Mouse (Mus musculus): Measurements from ENCODE around the gene Rhbdd3. TPM values are rescaled to one million over a fixed set of nuclear protein-coding genes. Genes with fewer than 3 reads are reported as not detected.

Rhbdd3 gene
- polyA plus RNA-seq, 1 experiment from 2014 or later = 19.6 TPM

DNA sequence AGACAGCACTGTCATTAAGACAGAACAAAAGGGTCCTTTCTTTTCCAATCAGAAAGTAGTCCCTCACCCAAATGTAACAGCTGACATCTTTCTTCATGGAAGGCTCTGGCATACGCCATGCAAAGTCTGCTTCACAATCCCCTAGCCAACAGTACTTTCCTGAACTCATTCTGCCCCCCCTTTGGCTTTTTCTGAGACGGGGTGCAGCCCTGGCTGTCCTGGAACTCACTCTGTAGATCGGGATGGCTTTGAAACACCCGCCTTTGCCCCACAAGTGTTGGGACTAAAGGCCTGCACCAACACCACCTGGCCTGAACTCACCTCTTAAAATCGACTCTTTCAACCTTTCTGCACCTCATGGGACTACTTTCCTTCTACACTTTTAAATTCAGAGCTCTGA is 2.8 kb upstream of the Rhbdd3 start:
- no peaks in the 10 kb centered on the region; the same call in 1 of the 2 replicates for H3K4me1 ChIP-seq (replicated peaks; ENCODE audit: control insufficient read depth, insufficient read depth)
- WGBS = 69% methylated on average over 5 of the region's 5 CpGs
- no peak overlapping the region for H3K9ac ChIP-seq (ENCODE audit: low read length)
- ATAC-seq (ENCODE audit: low FRiP score, low TSS enrichment) = no peak
- H3K27ac ChIP-seq (replicated peaks) = no peak overlapping the region
- H3K36me3 ChIP-seq (ENCODE audit: control insufficient read depth, insufficient read depth, low read length) = peaks cover 8% of the 10 kb centered on the region; the same call in 1 of the 2 replicates
- H3K27me3 ChIP-seq (ENCODE audit: control insufficient read depth, insufficient read depth, low read length) = no peaks in the 10 kb centered on the region
- no peaks in the 10 kb centered on the region for H3K9me3 ChIP-seq (ENCODE audit: control insufficient read depth, low read length)
- TF ChIP-seq EP300 (optimal IDR thresholded peaks at IDR 0.05) = no peak
- no peak for TF ChIP-seq CTCF (IDR thresholded peaks at IDR 0.05; ENCODE audit: low read depth)
- no peak overlapping the region for H3K4me3 ChIP-seq (ENCODE audit: low read depth, low read length)
- no peak overlapping the region for H3K4me2 ChIP-seq (replicated peaks; ENCODE audit: low read depth)
- DNase-seq (ENCODE audit: low spot score) = no peak

DNA sequence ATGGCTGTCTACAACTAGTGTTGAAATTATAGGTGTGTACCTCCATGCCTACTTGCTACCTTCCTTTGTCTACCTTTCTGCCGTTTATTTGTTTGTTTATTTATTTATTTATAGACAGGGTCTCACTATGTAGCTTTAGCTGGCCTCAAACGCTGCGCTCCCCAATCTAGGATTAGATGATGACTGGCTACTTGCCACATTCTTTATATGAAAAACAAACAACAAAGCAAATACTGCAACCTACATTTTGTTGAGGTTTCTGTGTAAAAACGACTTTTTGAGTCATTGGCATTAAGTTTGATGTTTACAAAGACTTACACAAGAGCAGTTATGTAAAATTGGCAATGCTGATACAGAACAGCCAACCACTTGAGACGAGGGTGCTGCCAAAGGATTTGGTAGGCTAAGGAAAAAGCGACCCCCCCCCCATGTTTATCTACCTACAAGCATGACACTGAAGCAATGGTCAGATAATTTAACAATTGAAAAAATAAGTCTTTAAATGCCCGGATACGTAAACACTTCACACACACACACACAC is 2.2 kb upstream of the Rhbdd3 start:
- Histone ChIP-seq H3K27me3 (ENCODE audit: control insufficient read depth, insufficient read depth, low read length) (no peaks in the 10 kb centered on the region), H3K9ac (ENCODE audit: low read length) (0 out of 2 replicates have a peak overlapping the region, but pooled peaks have one; percentile 98), H3K4me2 (replicated peaks; ENCODE audit: low read depth) (peak overlapping the region; percentile 80), H3K9me3 (ENCODE audit: control insufficient read depth, low read length) (no peaks in the 10 kb centered on the region), H3K27ac (replicated peaks) (no peak overlapping the region), H3K36me3 (ENCODE audit: control insufficient read depth, insufficient read depth, low read length) (peaks cover 8% of the 10 kb centered on the region; the same call in 1 of the 2 replicates), H3K4me3 (ENCODE audit: low read depth, low read length) (0 out of 2 replicates have a peak overlapping the region, but pooled peaks have one; percentile 99), H3K4me1 (replicated peaks; ENCODE audit: control insufficient read depth, insufficient read depth) (no peaks in the 10 kb centered on the region; the same call in 1 of the 2 replicates)
- no peak for DNase-seq (ENCODE audit: low spot score)
- ATAC-seq (ENCODE audit: low FRiP score, low TSS enrichment) = no peak
- no peak for TF ChIP-seq CTCF (IDR thresholded peaks at IDR 0.05; ENCODE audit: low read depth)
- TF ChIP-seq EP300 (optimal IDR thresholded peaks at IDR 0.05) = no peak
- WGBS = 29% methylated on average over 8 of the region's 8 CpGs

DNA sequence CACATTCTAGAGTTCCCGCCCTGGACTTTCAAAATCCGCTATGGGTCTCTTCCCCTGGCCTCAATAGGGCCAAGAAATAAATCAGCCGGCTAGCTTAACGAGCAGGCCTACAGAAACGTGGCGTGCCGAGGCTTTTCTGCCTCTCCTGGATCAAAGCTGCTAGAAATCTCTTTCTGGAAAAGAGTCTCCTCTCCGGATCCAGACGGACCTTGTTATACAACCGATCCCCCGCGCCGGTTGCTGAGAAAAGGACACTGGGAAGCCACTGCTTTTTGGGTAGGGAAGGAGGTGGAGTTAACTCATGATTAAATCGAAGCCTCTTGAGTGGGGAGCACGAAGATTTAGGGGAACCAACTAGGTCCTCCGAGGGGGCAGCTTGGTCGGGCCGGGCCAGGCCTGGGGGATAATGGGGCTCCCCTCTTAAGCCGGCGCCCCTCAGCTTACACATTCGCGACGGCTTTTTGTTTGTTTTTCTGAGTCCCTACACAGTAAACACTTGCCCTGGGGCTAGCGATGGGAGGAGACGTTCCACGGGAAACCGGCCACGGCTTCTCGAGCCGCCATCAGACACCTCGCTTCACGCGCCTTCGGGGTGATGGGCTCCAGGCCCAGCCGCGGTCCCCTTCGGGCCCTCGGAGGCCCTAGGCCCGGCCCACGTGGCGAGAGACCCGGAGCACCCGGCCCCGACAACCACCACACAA is 541 bp upstream of the Rhbdd3 start:
- Histone ChIP-seq H3K4me3 (ENCODE audit: low read depth, low read length) (peak overlapping the region; percentile 99), H3K9ac (ENCODE audit: low read length) (peak overlapping the region; percentile 98), H3K36me3 (ENCODE audit: control insufficient read depth, insufficient read depth, low read length) (no peaks in the 10 kb centered on the region), H3K27ac (replicated peaks) (peak overlapping the region; percentile 97), H3K4me1 (replicated peaks; ENCODE audit: control insufficient read depth, insufficient read depth) (no peaks in the 10 kb centered on the region; the same call in 1 of the 2 replicates), H3K9me3 (ENCODE audit: control insufficient read depth, low read length) (no peaks in the 10 kb centered on the region), H3K4me2 (replicated peaks; ENCODE audit: low read depth) (peak overlapping the region; percentile 80), H3K27me3 (ENCODE audit: control insufficient read depth, insufficient read depth, low read length) (no peaks in the 10 kb centered on the region)
- DNase-seq (ENCODE audit: low spot score) (no peak), ATAC-seq (ENCODE audit: low FRiP score, low TSS enrichment) (0 out of 2 replicates have a peak, but pooled peaks have one; percentile 2)
- WGBS = under 1% methylated on average over 44 of the region's 44 CpGs
- TF ChIP-seq CTCF (IDR thresholded peaks at IDR 0.05; ENCODE audit: low read depth) (no peak), EP300 (optimal IDR thresholded peaks at IDR 0.05) (no peak)

DNA sequence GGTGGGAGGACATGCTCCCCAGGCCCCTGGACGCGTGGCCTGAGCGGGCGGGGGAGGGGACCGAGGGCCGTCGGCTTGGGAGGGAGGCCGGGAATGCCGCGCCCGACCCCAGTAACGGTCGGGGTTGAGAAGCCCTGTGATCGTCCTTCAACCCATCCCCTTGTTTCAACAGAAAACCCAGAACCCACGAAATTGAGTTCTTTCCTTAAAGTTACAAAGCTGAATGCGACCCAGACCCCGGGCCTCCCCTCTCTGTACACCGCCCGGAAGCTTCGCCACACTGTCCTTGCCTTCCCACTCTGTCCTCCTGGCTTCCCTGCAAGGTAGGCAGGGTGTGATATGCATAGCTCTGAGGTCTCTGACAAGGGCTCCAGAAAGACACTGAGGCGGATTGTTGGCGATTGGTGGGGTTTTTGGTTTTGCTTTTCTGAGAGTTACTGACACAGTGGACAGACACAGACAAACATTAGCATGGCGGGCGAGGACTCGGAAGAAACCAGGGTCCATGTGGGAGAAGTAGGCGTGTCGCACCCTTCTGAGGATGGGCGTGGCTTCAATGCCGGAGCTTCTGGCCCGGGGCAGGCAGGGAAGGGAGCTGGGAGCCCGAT is 954 bp downstream of the Rhbdd3 start:
- WGBS = 1% methylated on average over 31 of the region's 31 CpGs

DNA sequence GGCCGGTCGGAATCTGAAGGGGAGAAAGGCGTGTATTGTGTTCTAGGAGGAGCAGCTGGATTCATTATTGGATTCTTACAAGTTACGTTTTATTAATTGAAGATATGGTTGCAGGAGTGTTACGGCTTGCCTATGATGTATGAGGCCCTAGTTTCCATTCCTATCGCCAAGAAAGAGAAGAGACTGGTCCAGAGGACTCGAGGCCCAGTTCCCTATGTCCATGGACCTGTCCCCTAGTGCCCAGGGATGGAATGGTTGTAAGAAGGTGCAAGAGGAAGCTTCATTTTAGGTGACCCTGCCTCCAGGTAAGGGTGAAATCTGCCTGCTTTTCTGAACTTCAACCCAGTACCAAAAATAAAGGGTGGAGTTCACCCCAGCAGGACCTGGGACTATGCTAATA is 1.6 kb downstream of the Rhbdd3 start:
- DNase-seq (ENCODE audit: low spot score) (no peak), ATAC-seq (ENCODE audit: low FRiP score, low TSS enrichment) (no peak)
- peak overlapping the region; percentile 98 for H3K9ac ChIP-seq (ENCODE audit: low read length)
- no peaks in the 10 kb centered on the region; the same call in 1 of the 2 replicates for H3K4me1 ChIP-seq (replicated peaks; ENCODE audit: control insufficient read depth, insufficient read depth)
- no peaks in the 10 kb centered on the region for H3K9me3 ChIP-seq (ENCODE audit: control insufficient read depth, low read length)
- no peaks in the 10 kb centered on the region for H3K36me3 ChIP-seq (ENCODE audit: control insufficient read depth, insufficient read depth, low read length)
- H3K4me3 ChIP-seq (ENCODE audit: low read depth, low read length) = peak overlapping the region; percentile 99
- H3K27me3 ChIP-seq (ENCODE audit: control insufficient read depth, insufficient read depth, low read length) = no peaks in the 10 kb centered on the region
- H3K4me2 ChIP-seq (replicated peaks; ENCODE audit: low read depth) = peak overlapping the region; percentile 71
- peak overlapping the region; percentile 97 for H3K27ac ChIP-seq (replicated peaks)
- 1% methylated on average over 7 of the region's 7 CpGs for WGBS
- peak; percentile 47 for TF ChIP-seq CTCF (IDR thresholded peaks at IDR 0.05; ENCODE audit: low read depth)
- TF ChIP-seq EP300 (optimal IDR thresholded peaks at IDR 0.05) = no peak

More for the DNA sequence above, 954 bp downstream of the Rhbdd3 start:
- DNase-seq (ENCODE audit: low spot score) (peak; percentile 87), ATAC-seq (ENCODE audit: low FRiP score, low TSS enrichment) (peak; percentile 69)
- Histone ChIP-seq H3K36me3 (ENCODE audit: control insufficient read depth, insufficient read depth, low read length) (no peaks in the 10 kb centered on the region), H3K9ac (ENCODE audit: low read length) (peak overlapping the region; percentile 98), H3K27ac (replicated peaks) (peak overlapping the region; percentile 97), H3K4me2 (replicated peaks; ENCODE audit: low read depth) (peak overlapping the region; percentile 71), H3K27me3 (ENCODE audit: control insufficient read depth, insufficient read depth, low read length) (no peaks in the 10 kb centered on the region), H3K4me3 (ENCODE audit: low read depth, low read length) (peak overlapping the region; percentile 99), H3K9me3 (ENCODE audit: control insufficient read depth, low read length) (no peaks in the 10 kb centered on the region), H3K4me1 (replicated peaks; ENCODE audit: control insufficient read depth, insufficient read depth) (no peaks in the 10 kb centered on the region; the same call in 1 of the 2 replicates)
- no peak for TF ChIP-seq CTCF (IDR thresholded peaks at IDR 0.05; ENCODE audit: low read depth)
- TF ChIP-seq EP300 (optimal IDR thresholded peaks at IDR 0.05) = no peak
